Mouse (Mus musculus): ENCODE results near the gene Scamp2.

The Scamp2 gene

GRCm38 (mm10) chr9:57625674-57626500 lies 65.1 kb downstream of the Scamp2 start:
- in situ Hi-C loops (cut with MboI, MseI): no loop called here

- in situ Hi-C loops (cut with MboI, MseI): no loop called here
These were observed 66.4 kb downstream of the Scamp2 start for GRCm38 (mm10) chr9:57627191-57627590.

GRCm38 (mm10) chr9:57627892-57628291 lies 67.1 kb downstream of the Scamp2 start:
- in situ Hi-C loops (cut with MboI, MseI): no loop called here

GRCm38 (mm10) chr9:57628717-57629116 lies 68.0 kb downstream of the Scamp2 start:
- in situ Hi-C loops (cut with MboI, MseI): no loop called here

DNA sequence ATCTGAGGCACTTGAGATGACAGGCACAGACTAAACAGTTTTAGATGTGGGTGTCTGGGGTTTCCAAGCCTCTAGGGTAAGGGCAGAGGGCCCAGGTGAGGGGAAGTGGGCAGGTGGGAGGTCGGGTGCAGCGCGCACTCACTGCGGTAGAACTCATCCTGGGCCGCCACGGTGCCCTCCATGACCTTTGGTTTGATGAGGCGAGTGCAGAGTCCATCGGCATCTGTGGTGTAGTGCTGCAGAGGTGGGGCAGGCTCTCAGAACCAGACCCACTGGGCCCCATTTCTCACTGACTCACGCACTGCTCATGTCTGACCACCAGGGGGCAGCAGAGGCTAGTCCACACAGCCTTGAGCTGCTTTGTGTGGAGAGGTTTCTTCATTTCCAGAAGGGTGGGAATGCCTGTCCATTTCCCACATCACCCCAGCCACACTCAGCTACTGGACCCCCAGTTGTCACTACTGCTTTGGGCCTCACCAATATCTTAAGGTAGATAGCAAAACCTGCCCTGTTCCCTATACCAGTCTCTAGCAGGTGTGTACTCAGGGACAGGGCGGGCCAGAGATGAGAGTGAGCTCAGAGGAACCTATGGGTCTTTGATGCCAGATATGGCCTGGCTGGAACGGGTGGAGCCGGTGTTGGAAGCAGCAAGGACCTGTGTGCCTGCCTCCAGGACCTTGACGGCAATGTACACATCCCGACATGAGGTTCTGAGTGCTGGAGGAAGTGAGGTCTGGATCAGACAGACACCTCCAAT lies 68.6 kb downstream of the Scamp2 start:
- in situ Hi-C loops (cut with MboI, MseI): no loop called here

DNA sequence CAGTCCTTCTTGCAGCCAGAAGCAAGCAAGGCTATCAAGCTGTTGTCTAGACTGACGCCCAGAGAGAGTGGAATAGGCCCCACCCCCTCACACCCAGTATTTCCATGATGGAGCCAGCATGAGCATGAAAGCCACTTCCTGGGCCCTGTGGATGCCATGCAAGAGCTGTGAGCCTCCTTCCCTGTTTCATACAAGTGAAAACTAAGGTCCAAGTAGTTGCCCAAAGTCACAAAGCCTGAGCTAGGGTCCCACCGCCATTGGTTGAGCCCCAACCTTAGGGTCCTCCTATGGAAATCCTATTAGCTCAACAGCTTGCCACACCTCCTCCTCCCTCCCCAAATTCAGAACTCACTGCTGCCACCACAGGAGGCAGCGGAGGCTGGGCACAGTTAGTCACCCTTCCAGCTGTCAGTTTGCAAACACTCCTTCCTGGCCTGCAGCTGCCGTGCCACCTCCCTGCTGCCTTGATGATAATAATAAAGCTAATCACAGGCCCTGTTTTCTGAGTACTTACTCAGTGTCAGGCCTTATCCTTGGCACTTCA lies 72.8 kb downstream of the Scamp2 start:
- in situ Hi-C loops (cut with MboI, MseI): no loop called here

GRCm38 (mm10) chr9:57637272-57637671 lies 76.5 kb downstream of the Scamp2 start:
- in situ Hi-C loops (cut with MboI, MseI): no loop called here

- in situ Hi-C loops (cut with MboI, MseI): no loop called here
These were observed 77.1 kb downstream of the Scamp2 start for GRCm38 (mm10) chr9:57637741-57638322.
